Mouse (Mus musculus): ENCODE results near the gene Clec4b2. TPM values are rescaled to one million over a fixed set of nuclear protein-coding genes. Genes with fewer than 3 reads are reported as not detected.
"Not testable (repeated sequence)": the region's sequence is repeated elsewhere in the genome, so short reads cannot be mapped to it uniquely, and the experiment has no call there.

Clec4b2 gene
- total RNA-seq (2014; fragmentation: Nextera tagmentation) (not detected in 2 replicates), total RNA-seq (2017) (1.7 TPM in 1 of 2 replicates, not detected in the other)

DNA sequence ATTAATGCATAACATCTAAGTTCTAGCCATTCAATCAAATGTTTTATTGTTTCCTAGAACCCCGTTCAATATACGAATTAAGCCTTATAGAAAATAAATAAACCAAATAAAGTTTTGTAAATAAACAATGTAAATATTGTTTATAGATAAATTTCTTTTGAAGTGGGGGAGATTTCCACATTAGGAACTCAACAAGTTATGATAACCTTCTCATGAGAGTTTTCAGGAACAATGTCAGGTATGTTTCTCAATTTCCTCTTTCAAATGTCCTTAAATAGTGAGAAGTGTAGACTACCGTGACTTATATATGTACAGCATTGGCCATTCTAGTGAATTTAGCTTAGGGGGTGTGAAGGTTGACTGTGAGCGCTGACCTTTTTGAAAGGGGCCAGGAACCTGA lies at the start of gene Clec4b2:
Gene Clec4b2 (plus strand): TSS at position 301 of the 400 bp plus-strand sequence.
- no peak for ATAC-seq (replicated peaks; ENCODE audit: low FRiP score, low TSS enrichment, poor library complexity, severe bottlenecking)

DNA sequence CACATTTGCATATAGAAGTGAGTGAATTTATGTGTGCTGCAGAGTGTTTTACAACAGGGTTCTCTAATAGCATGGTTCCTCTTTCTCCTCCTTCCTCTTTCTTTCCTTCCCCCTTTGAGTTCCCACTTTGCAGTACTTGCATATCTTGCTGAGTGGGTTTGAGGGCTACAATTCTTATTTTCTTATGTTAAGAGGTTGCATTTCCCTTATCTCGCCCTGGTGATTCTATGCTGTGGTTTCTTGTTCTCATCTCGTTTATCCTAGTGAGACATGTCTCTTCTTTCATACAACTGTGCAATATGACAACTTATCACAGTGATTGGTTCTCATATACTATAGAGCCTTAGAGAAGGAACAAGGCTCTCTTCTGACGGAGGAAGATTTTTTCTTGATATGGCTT lies 49.5 kb upstream of the Clec4b2 start:
- no peak; the same call in 1 of the 2 replicates for ATAC-seq (replicated peaks; ENCODE audit: low FRiP score, low TSS enrichment, poor library complexity, severe bottlenecking)

DNA sequence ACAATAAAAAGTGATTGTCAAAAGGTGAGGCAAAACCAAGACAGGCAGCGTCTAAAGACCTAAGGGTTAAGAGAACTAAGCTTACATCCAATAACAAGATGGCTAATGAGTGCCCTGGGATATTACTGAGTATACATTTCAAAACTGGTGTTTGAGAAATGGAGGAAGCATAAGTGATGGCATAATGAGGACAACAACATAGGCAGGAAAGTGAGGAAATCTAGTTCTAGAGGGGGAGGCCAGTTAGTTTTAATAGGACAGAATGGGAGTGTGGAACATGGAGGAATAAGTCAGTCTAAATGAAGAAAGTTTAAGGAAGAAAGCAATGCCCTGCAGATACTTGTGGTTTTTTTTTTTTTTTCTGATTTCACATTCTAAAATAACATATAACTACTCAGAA lies 45.5 kb upstream of the Clec4b2 start:
- no peak for ATAC-seq (replicated peaks; ENCODE audit: low FRiP score, low TSS enrichment, poor library complexity, severe bottlenecking)

DNA sequence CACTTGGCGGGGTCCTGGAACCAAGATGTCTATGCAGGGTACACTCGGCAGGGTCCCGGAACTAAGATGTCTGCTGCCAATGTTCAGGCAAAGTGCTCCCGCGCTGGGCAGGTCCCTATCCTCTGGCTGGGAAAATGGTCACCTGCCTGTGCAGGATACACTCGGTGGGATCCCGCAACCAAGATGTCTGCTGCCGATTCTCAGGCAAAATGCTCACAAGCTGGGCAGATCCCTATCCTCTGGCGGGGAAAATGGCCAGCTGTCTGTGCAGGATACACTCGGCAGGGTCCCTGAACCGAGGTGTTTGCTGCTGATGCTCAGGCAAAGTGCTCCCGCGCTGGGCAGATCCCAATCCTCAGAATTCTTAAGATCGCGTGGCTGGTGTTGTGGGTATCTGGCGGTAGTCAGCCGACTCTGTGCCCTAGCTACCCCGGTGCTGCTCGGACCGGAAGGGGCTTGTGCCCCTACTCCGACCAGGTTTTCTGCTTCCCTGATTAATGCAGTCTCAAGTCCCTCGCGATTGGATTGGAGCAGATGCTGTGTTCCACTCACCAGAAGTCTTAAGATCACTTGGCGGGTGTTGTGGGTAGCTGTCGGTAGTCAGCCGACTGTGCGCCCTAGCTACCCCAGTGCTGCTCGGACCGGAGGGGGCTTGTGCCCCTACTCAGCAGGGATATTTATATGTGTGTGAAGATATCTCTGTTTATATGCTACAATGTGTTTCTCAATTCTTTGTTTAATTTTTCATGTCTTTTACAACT lies 34.7 kb upstream of the Clec4b2 start:
- not testable (repeated sequence) for ATAC-seq (replicated peaks; ENCODE audit: low FRiP score, low TSS enrichment, poor library complexity, severe bottlenecking)

DNA sequence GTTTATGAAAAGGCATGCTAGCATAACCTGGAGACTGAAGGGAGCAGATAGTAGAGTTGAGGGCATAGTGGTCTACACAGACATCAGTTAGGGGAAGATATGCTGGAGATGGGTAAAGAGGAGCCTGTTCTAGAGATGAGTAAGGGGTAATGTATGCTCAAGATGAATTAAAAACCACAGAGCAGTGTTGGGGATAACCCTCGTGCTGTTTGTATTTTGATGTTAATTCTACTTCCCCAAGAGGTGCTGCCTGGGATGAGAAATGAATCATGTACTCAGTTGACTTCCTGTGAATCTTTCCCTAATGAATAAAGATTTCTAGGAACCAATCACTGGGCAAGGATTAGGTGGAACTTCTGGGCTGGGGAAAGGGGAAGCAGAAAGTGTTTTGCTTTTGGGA lies 2.6 kb upstream of the Clec4b2 start:
- ATAC-seq (replicated peaks; ENCODE audit: low FRiP score, low TSS enrichment, poor library complexity, severe bottlenecking): no peak

DNA sequence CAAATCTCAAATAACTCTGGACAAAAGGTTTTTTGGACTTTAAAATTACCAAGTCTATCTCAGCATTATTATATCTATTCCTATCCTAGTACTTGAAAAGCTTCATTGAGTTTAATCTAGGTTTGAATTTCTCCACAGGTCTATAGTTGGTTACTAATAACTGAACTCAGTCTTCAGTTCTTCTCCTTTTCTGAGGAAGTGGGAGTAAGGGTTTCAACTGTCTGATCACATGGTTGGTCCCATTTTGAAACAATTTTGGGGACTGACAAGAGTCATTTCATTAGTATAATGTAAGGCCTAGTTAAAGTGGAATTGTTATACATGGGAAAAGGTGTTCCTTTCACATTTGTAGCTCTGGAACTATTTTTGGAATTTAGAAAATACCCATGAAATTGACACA lies 1.7 kb upstream of the Clec4b2 start:
- ATAC-seq (replicated peaks; ENCODE audit: low FRiP score, low TSS enrichment, poor library complexity, severe bottlenecking): no peak

DNA sequence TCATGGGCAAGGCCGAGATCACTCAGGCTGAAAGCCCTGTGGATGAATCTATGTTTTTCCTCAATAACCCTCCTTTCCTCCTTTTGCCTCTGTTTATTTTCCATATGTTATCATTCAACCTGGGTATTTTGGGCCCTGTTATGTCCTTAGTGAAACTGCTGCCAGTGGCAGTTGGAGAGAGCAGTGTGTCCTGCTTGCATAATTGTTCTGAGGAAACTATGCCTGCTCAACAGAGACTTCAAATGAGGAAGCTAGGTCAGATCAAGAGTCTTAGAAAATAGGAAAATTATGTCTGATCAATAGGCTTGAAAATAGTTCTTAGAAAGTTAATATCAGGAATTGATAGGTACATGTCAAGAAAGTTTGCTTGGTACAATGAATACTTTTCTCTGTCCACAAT lies 2.9 kb downstream of the Clec4b2 start:
- no peak for ATAC-seq (replicated peaks; ENCODE audit: low FRiP score, low TSS enrichment, poor library complexity, severe bottlenecking)

DNA sequence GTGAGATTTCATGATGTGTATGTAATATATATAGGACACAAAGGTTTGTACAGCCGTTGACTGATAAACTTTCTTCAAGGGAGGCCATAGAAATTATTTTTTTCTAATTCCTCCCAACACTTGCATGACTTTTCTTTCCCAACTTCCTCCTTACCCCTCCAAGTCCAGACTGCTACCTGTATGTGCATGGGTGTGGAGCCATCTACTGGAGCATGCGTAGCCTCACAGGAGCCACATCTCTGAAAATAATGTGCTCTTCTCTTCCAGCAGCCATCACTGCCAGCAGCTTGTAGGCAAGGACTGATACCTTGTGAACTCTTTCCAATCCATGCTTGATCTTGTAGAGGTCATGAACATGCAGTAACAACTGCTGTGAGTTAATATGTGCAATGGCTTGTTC lies 12.2 kb downstream of the Clec4b2 start:
- peak; percentile 65; the same call in 1 of the 2 replicates for ATAC-seq (replicated peaks; ENCODE audit: low FRiP score, low TSS enrichment, poor library complexity, severe bottlenecking)

DNA sequence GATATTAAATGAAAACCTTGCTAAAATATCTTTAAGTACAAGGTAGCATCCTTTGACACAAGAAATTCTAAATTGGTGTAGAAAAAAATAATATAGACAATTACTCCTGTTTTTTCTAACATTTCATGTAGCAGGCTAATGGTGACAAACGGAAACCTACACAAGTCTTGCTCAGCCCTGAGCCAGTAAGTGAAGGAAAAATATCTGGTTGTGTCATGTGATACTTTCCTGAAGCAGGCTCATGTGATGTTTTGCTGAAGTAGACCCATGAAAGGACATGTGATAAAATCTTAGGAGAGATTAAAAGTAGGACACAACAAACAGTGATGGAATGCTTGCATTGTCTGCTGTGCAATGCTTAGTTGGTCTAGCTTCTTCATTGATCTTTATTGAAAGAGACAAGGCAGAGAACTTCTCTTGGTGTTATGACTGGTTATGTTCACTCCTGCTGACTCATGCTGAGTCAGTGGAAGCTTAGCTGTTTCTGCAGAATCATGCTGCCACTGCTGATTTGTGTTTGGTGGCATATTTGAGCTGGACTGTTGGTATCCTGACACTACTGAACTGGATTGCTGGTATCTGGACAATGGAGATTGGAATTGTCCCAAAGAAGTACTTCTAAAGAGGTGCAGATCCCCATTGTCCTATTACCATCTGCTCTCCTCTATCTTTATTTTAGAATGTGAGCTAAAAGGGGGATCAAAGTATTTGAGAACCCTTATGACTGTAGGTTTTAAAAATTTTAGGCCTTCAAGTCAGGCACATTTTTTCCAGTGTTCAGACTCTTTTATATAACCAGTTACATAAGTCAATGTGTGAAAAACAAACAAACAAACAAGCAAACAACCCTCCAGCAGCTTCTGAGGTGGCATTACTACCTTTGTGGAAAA lies 34.7 kb downstream of the Clec4b2 start:
- no peak for ATAC-seq (replicated peaks; ENCODE audit: low FRiP score, low TSS enrichment, poor library complexity, severe bottlenecking)

DNA sequence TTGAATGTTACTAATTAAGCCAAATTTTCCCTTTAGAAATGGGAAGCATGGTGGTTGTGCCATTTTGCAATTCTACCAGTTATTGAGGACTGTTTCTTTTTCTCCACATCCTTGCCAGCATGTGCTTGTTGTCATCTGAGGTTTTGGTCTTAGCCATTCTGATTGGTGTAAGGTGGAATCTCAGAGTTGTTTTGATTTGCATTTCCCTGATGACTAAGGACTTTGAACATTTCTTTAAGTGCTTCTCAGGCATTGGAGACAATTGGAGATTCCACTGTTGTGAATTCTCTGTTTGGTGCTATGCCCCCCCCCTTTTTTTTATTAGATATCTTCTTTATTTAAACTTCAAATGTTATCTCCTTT lies 35.4 kb downstream of the Clec4b2 start:
- not testable (repeated sequence) for ATAC-seq (replicated peaks; ENCODE audit: low FRiP score, low TSS enrichment, poor library complexity, severe bottlenecking)

DNA sequence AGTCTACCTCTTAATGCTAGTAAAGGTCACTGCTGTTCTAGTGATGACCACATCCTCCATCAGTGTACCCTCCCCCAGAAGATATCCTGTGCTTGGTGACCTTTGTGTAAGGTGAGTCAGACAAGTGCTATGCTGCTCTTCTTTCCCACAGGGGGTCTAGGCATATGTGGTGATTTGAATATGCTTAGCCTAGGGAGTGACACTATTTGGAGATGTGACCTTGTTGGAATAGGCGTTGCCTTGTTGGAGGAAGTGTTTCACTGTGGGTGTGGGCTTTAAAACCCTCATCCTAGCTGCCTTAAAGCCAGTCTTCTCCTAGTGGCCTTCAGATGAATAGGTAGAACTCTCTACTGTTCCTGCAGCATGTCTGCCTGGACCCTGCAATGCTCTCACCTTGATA lies 39.0 kb downstream of the Clec4b2 start:
- ATAC-seq (replicated peaks; ENCODE audit: low FRiP score, low TSS enrichment, poor library complexity, severe bottlenecking): no peak

DNA sequence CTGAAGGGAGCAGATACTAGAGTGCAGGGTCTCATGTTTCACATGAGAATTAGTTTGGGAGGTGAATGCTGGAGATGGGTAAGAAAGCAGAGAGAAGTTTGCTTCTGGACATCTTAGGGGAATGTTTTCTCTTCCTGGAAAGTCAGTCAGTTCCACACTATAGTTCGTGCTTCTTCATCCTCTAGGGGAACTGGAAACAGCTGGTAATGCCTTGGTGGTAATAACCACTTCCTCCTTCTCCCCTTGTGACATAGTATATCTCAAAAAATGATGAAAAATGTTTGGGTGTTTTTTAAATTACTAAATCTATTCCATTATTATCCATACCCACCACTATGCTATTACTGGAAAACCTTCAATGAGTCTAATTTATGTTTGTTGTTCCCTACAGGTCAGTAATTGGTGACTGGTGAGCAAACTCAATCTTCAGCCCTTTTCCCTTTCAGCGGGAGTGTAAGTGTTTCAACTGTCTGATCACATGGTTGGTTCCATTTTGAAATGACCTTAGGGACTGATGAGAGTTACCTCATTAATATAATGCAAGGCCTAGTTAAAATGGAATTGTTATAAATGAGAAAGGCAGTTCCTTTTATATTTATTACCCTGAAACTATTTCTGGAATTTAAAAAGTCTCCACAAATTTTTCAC lies 55.0 kb downstream of the Clec4b2 start:
- ATAC-seq (replicated peaks; ENCODE audit: low FRiP score, low TSS enrichment, poor library complexity, severe bottlenecking): no peak

DNA sequence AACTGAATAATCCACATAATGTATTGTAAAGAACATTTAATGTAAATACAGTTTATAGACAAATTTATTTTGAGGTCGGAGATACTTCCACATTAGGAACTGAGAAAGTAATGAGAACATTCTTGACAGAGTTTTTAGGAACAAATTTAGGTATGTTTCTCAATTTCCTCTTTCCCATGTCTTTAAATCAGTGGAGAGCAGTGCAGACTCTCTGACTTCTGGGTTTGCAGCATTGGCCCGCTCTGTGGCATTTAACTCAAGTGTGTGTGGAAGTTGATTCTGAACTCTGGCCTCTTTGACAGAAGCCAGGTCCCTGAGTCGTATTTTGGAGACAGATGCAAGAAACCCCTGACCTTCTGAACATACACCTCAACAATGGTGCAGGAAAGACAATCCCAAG lies 57.0 kb downstream of the Clec4b2 start, which contains the start of gene Clec4n:
Gene Clec4n (plus strand): TSS at position 200 of the 400 bp plus-strand sequence.
- no peak for ATAC-seq (replicated peaks; ENCODE audit: low FRiP score, low TSS enrichment, poor library complexity, severe bottlenecking)

DNA sequence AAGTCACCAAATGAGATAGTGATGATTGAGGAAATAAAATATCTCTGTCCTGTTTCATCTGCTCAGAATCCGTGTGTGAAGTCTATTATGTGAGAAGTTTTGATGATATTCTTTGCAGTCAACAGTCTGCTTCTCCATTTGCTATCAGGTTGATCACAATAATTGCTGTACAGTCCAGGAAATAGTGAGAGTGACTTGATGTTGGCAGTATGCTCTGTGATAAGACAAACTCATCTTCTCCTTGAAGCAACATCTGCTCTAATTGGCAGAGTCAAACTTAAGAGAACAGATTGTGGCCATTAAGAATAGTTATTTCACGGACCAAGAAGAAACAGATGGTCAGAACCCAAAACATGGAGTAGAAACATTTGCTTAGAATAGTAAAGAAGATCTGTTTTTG lies 58.5 kb downstream of the Clec4b2 start:
- ATAC-seq (replicated peaks; ENCODE audit: low FRiP score, low TSS enrichment, poor library complexity, severe bottlenecking): no peak

DNA sequence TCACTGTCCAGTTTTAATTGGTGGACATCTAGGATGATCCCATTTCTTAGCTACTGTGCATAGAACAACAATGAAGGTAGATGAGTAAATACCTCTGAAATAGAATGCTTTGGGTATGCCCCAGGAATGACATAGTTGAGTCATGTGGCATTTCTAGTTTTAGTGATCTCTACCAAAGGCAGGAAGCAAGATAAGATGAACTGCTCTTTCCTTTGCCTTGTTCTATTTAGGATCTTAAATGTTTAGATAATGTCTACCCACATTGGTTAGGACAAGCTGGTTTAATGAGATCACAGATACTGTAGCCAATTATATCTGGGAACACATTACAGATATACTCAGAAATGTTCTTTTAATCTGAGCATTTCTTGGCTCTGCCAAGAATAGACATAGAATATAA lies 64.9 kb downstream of the Clec4b2 start:
- no peak for ATAC-seq (replicated peaks; ENCODE audit: low FRiP score, low TSS enrichment, poor library complexity, severe bottlenecking)

DNA sequence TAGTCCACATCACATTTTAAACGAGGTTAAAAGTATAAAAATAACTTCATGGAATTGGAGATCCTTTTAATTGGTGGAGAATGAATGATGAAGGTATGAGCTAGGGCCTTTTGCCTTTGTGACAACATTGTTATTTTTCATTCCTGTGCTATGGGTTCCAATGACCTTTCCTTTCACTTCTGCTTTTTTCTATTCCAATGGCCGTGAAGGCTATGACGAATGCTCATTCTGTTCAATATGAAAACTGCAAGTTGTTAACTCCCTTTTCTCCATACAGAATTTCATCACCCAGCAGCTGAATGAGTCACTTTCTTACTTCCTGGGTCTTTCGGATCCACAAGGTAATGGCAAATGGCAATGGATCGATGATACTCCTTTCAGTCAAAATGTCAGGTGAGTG lies 71.5 kb downstream of the Clec4b2 start:
- ATAC-seq (replicated peaks; ENCODE audit: low FRiP score, low TSS enrichment, poor library complexity, severe bottlenecking): no peak

DNA sequence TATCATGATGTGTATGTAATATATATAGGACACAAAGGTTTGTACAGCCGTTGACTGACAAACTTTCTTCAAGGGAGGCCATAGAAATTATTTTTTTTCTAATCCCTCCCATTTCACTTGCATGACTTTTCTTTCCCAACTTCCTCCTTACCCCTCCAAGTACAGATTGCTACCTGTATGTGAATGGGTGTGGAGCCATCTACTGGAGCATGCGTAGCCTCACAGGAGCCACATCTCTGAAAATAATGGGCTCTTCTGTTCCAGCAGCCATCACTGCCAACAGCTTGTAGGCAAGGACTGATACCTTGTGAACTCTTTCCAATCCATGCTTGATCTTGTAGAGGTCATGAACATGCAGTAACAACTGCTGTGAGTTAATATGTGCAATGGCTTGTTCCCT lies 76.2 kb downstream of the Clec4b2 start:
- peak; percentile 66 for ATAC-seq (replicated peaks; ENCODE audit: low FRiP score, low TSS enrichment, poor library complexity, severe bottlenecking)

DNA sequence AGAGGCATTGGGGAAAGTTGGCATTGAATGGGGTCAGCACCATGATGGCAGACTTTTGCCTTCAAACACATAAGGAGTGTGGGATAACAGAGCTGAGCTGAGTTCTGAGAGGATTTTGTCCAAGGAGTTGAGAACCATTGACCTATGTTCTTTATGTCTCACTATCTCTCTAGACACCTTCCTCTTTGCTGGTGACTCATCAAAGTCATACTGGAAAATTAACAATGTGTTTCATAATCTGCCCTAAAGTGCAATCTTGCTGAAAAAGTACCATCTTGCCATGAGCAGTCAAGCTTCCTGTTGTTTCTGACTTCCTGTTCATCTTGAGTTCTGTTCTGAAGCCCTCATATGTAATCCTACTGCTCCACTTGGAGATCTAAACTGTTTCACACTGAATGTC lies 80.0 kb downstream of the Clec4b2 start:
- ATAC-seq (replicated peaks; ENCODE audit: low FRiP score, low TSS enrichment, poor library complexity, severe bottlenecking): peak; percentile 61

All from megakaryocyte-erythroid progenitor cell, adult 5-6 weeks (primary cell).